ENCODE assay signal across 10 mouse cellular contexts in the genomic region with DNA sequence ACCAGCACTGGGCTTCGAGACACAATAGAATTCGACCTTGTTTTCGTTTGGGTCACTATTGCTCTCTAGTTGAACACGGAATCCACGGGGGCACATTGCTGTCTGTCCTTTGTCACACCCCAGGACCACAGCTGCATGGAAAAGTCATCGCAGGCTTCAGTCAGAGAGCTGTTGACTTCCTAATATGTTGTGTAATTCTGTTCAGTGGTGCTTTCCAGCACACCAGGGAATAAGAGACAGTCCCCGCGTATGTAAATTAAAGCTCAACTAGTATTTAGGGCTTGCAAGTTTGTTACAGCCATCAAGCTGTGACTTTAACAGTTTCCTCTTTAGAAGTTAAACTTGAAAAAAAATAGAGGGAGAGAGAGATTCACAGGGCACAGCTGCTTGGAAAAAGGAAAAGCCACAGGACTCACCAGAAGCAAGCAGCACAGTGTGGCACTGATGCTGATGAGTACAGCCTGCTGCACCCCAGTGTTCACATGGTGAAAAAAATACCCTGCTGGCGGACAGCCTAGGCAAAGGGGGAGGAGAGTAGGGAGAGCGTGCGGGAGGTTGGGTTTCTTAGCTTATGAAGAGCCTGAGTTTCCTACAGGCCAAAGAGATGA. TPM values are rescaled to one million over a fixed set of nuclear protein-coding genes. Genes with fewer than 3 reads are reported as not detected.
A peak's percentile ranks its signal among the peaks of the same experiment; 100 is the strongest.
DNase-seq lines count a peak whose midpoint lies in the region; ATAC-seq and TF ChIP-seq lines count a peak whose summit lies in the region.
"Had no signal": no experiment of that assay in that cellular context is flagged by ENCODE, and none has a peak within 500 bp of the region (broad histone marks: within the 10 kb centered on the region; RNA-seq: fewer than 3 reads in every experiment).

No protein-coding gene starts in this region.

- no peak for ATAC-seq in hindbrain, embryonic 14.5 days (ENCODE audit: low FRiP score)

- peak; percentile 46 for TF ChIP-seq POLR2A in myocyte (IDR thresholded peaks at IDR 0.05; ENCODE audit: insufficient read length, low read depth)

- no peak overlapping the region for H3K27ac ChIP-seq in hindbrain, embryonic 14.5 days
- H3K27ac ChIP-seq in hindbrain, embryonic 10.5 days, result no peak overlapping the region
- H3K27ac ChIP-seq in limb, embryonic 10.5 days, result peak overlapping the region; percentile 11; the same call in 1 of the 2 replicates

- H3K4me3 ChIP-seq in hindbrain, embryonic 14.5 days (replicated peaks; ENCODE audit: low read length), result no peak overlapping the region
- H3K4me3 ChIP-seq in hindbrain, embryonic 10.5 days, result no peak overlapping the region
- H3K4me3 ChIP-seq in limb, embryonic 10.5 days, result no peak overlapping the region
- H3K4me3 ChIP-seq in myocyte, result no peak overlapping the region

- H3K27me3 ChIP-seq in hindbrain, embryonic 14.5 days (ENCODE audit: control insufficient read depth, insufficient read depth, low read length), result no peaks in the 10 kb centered on the region
- H3K27me3 ChIP-seq in hindbrain, embryonic 10.5 days (ENCODE audit: insufficient read depth, poor library complexity, severe bottlenecking), result no peaks in the 10 kb centered on the region
- H3K27me3 ChIP-seq in limb, embryonic 10.5 days (ENCODE audit: low read depth, poor library complexity, severe bottlenecking), result no peaks in the 10 kb centered on the region
- H3K27me3 ChIP-seq in myocyte (ENCODE audit: control insufficient read depth, insufficient read depth, insufficient read length), result no peaks in the 10 kb centered on the region

- peak; percentile 27 for DNase-seq in hindbrain, embryonic 14.5 days (ENCODE audit: low spot score)
- no peak for DNase-seq in hindbrain, embryonic 10.5 days (ENCODE audit: low spot score)
- peak; percentile 23 for DNase-seq in adrenal gland, adult 8-10 months
- DNase-seq in frontal cortex, postnatal 10 days (ENCODE audit: low spot score in 2 of 2), result peak; percentile 64 to 66
- peak; percentile 44 for DNase-seq in kidney, adult 9 months
- DNase-seq in limb, embryonic 10.5 days (ENCODE audit: low spot score), result no peak
- peak; percentile 52 for DNase-seq in thymus, postnatal 4 days

- H3K4me2 ChIP-seq in hindbrain, embryonic 14.5 days (replicated peaks), result no peak overlapping the region
- peak overlapping the region; percentile 65 for H3K4me2 ChIP-seq in myocyte (ENCODE audit: low read depth)

- H3K4me1 ChIP-seq in hindbrain, embryonic 14.5 days (replicated peaks; ENCODE audit: control insufficient read depth, insufficient read depth, low read length), result 0 out of 2 replicates have a peak, but pooled peaks cover 10% of the 10 kb centered on the region
- H3K4me1 ChIP-seq in hindbrain, embryonic 10.5 days (replicated peaks), result peaks cover 10% of the 10 kb centered on the region
- peaks cover 24% of the 10 kb centered on the region for H3K4me1 ChIP-seq in limb, embryonic 10.5 days

- no peaks in the 10 kb centered on the region for H3K9me3 ChIP-seq in hindbrain, embryonic 14.5 days (ENCODE audit: control insufficient read depth, low read length)
- H3K9me3 ChIP-seq in hindbrain, embryonic 10.5 days, result no peaks in the 10 kb centered on the region
- H3K9me3 ChIP-seq in limb, embryonic 10.5 days (replicated peaks), result no peaks in the 10 kb centered on the region

- no peaks in the 10 kb centered on the region for H3K79me2 ChIP-seq in myocyte (ENCODE audit: control insufficient read depth, insufficient read depth)

- no peak overlapping the region for H3ac ChIP-seq in myocyte (ENCODE audit: control insufficient read depth, insufficient read length)

- no peak overlapping the region for H3K9ac ChIP-seq in hindbrain, embryonic 14.5 days

- WGBS in hindbrain, embryonic 14.5 days, result 36% methylated on average over 11 of the region's 11 CpGs
- WGBS in hindbrain, embryonic 10.5 days, result 47% methylated on average over 11 of the region's 11 CpGs
- 59% methylated on average over 11 of the region's 11 CpGs for WGBS in limb, embryonic 10.5 days

- H3K36me3 ChIP-seq in hindbrain, embryonic 14.5 days (replicated peaks; ENCODE audit: control insufficient read depth, insufficient read depth), result no peaks in the 10 kb centered on the region
- no peaks in the 10 kb centered on the region for H3K36me3 ChIP-seq in hindbrain, embryonic 10.5 days
- H3K36me3 ChIP-seq in limb, embryonic 10.5 days, result no peaks in the 10 kb centered on the region
- no peaks in the 10 kb centered on the region for H3K36me3 ChIP-seq in myocyte (ENCODE audit: control insufficient read depth, insufficient read depth)
- H3K36me3 ChIP-seq: G1E had no signal

TF ChIP-seq in myocyte, 11 proteins besides CTCF, POLR2A, EP300 and RAD21:
- TF ChIP-seq SRF (IDR thresholded peaks at IDR 0.05; ENCODE audit: control insufficient read depth, insufficient read length, low read depth), result no peak
- peak in 1 of 3 experiments; percentile 48 for TF ChIP-seq MYOG (IDR thresholded peaks at IDR 0.05; ENCODE audit: control insufficient read depth in 1 of 3, insufficient read depth in 1 of 3, insufficient read length in 2 of 3, low read depth in 2 of 3)
- peak in 2 of 3 experiments; percentile 34 to 43 for TF ChIP-seq MYOD1 (IDR thresholded peaks at IDR 0.05; ENCODE audit: control insufficient read depth in 1 of 3, insufficient read length in 2 of 3, low read depth in 2 of 3)
TF ChIP-seq in myocyte: peak in this region for 2.

RNA-seq across cellular contexts. Expression of a gene that starts 3.1 kb away (rescaled TPM):
- not detected in 2 replicates for polyA plus RNA-seq in hindbrain, embryonic 14.5 days (2014; fragmentation: Nextera tagmentation; extraction: Ambion mirVana)
- polyA plus RNA-seq in hindbrain, embryonic 10.5 days (2016; fragmentation: Nextera tagmentation; extraction: Ambion mirVana), result 0.20 and 0.34 TPM in 2 replicates
- 1 to 10 TPM in 1 of 4 experiments, under 1 TPM in 2, not detected in 1; 0.55 to 1.0 (median 0.67) TPM for total RNA-seq in adrenal gland, adult 8-10 months (2022)
- polyA plus RNA-seq in limb, embryonic 10.5 days (2016; fragmentation: Nextera tagmentation; extraction: Ambion mirVana), result 0.24 TPM in 1 of 2 replicates, not detected in the other
- 3.4 TPM for polyA plus RNA-seq in myocyte (2012; fragmentation: generic; extraction: Trizol)
- polyA plus RNA-seq: G1E; heart, embryonic 14.5 days had no signal

Comparison
In these comparisons a context has a peak if more than half of its experiments do, and no peak if none do; other contexts are left out.
1. DNase-seq: peak in hindbrain, embryonic 14.5 days (single experiment), adrenal gland, adult 8-10 months (single experiment), frontal cortex, postnatal 10 days (2 of 2), kidney, adult 9 months (single experiment) and thymus, postnatal 4 days (single experiment); none in hindbrain, embryonic 10.5 days (single experiment) and limb, embryonic 10.5 days (single experiment).